Mouse (Mus musculus) midbrain, embryonic 14.5 days (tissue): ENCODE data around the gene Adam25. TPM values are rescaled to one million over a fixed set of nuclear protein-coding genes. Genes with fewer than 3 reads are reported as not detected.
"Not testable (repeated sequence)": the region's sequence is repeated elsewhere in the genome, so short reads cannot be mapped to it uniquely, and the experiment has no call there.

Experiments used
- ATAC-seq: fragments of 200-750 bp; cut with Nextera tagmentation; 2 replicates; pipeline ENCODE4 v1.8.0; 2017; ENCODE audit warnings: moderate number of reproducible peaks, moderate library complexity; ENCODE audit not compliant: low FRiP score, low TSS enrichment
- DNase-seq: peaks from one replicate; pipeline ENCODE4 v3.0.0-alpha.2; 2015
- H3K27ac ChIP-seq: fragments of 300-500 bp; sonication (generic); replicated peaks from 2 replicates; pipeline ENCODE4 v1.5.1; 2014; ENCODE audit warnings: mild to moderate bottlenecking, low read depth, low read length, moderate library complexity
- H3K27me3 ChIP-seq: fragments of 300-500 bp; sonication (generic); 2 replicates; pipeline ENCODE4 v1.6.1; 2014; ENCODE audit warnings: low read length, control low read depth, mixed read lengths; ENCODE audit not compliant: control insufficient read depth, insufficient read depth
- H3K36me3 ChIP-seq: fragments of 300-500 bp; sonication (generic); 2 replicates; pipeline ENCODE4 v1.6.1; 2014; ENCODE audit warnings: low read length, control low read depth; ENCODE audit not compliant: control insufficient read depth, insufficient read depth
- H3K4me1 ChIP-seq: fragments of 300-500 bp; sonication (generic); 2 replicates; pipeline ENCODE4 v1.6.1; 2014; ENCODE audit warnings: mild to moderate bottlenecking, antibody characterized with exemption, low read length, control low read depth; ENCODE audit not compliant: control insufficient read depth, insufficient read depth
- H3K4me2 ChIP-seq: fragments of 300-500 bp; sonication (generic); 2 replicates; pipeline ENCODE4 v1.6.1; 2014; ENCODE audit warnings: mild to moderate bottlenecking, low read length, moderate library complexity
- H3K4me3 ChIP-seq: fragments of 300-500 bp; sonication (generic); replicated peaks from 2 replicates; pipeline ENCODE4 v1.5.1; 2014; ENCODE audit warnings: low read depth, low read length
- H3K9ac ChIP-seq: fragments of 300-500 bp; sonication (generic); replicated peaks from 2 replicates; pipeline ENCODE4 v1.6.1; 2014; ENCODE audit warnings: mild to moderate bottlenecking, low read length, moderate library complexity
- H3K9me3 ChIP-seq: fragments of 300-500 bp; sonication (generic); 2 replicates; pipeline ENCODE4 v1.6.1; 2016; ENCODE audit warnings: low read length, control low read depth, mixed read lengths; ENCODE audit not compliant: control insufficient read depth
- WGBS: fragments of 180-500 bp; shearing (Covaris S2); extraction: QIAGEN DNeasy Blood & Tissue Kit; methylation state at CpG from one replicate; pipeline ENCODE4 v1.1.7; 2014; 5-methylcytosine and 5-hydroxymethylcytosine counted together
- polyA plus RNA-seq: library from polyadenylated mRNA; unstranded; fragments of >200 nt; fragmentation: Nextera tagmentation; extraction: Ambion mirVana; gene quantifications from 2 replicates; pipeline ENCODE4 v1.2.1, GENCODE M21; 2014

Adam25 gene
- polyA plus RNA-seq: not detected in 2 replicates

DNA sequence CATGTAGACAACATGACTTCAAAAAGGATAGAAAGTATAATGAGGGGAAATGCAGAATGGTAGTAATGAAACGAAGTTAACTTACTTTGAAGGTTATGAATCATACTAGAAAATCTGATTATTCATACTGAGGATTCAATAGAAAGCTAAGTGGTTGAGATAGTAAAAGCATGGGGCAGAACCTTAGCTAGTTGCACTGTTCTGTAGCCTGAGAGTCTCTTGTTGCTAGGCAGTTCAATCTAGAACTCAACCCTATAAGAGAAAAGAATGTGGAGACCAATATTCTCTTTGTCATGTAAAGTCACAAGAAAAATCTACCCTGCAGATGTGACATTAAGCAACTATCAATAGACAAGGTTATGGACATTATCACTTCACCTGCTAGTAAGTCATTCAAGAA is at the start of gene Adam25:
Adam25 (plus strand) TSS at position 301 of the 400 bp plus-strand sequence.
- H3K27ac ChIP-seq, H3K4me3 ChIP-seq, H3K4me2 ChIP-seq, H3K4me1 ChIP-seq, ATAC-seq, H3K9me3 ChIP-seq, H3K36me3 ChIP-seq, DNase-seq, H3K9ac ChIP-seq, H3K27me3 ChIP-seq: not testable (repeated sequence)
- 66% methylated on average over 1 of the region's 1 CpGs for WGBS

DNA sequence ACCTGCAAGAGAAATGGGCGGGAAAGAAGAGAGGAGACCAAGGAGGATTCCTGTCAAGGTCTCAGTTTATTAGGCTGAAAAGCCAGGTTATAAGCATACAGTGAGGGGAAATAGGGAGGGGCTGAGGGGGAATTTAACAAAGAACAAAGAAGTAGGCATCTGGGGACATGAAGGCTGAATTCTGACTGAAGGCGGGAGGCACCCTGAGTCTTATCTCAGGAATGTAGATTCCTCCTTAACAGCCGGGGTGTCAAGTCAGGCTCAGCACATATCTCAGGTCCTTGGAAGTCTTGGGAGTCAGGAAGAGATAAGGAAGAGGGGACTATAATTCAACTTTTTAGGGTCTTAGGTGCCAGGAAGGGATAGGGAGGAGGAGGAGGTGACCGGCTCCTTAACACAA is 36.6 kb upstream of the Adam25 start:
- H3K4me1 ChIP-seq, H3K9me3 ChIP-seq, H3K4me2 ChIP-seq, H3K27ac ChIP-seq, H3K4me3 ChIP-seq, DNase-seq, ATAC-seq, H3K36me3 ChIP-seq, H3K27me3 ChIP-seq, H3K9ac ChIP-seq: not testable (repeated sequence)
- 96% methylated on average over 4 of the region's 4 CpGs for WGBS

DNA sequence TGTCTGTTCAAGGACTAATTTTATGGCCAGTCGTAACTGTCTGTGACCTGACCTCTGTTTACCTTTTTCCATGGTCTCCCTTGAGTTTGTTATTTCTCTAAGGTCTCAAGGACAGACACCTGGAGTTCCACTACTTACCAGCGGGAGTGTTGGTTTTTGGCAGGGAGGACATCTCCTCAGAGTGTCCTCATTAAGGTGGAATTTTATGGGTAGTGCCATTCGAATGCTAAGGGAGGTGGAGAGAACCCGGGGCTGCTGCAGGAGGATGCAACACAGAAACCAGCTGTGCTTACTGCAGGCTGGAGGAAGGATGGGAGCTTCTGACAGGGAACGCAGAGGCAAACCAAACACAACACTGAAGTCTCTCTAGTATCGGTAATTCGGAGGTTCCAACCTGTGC is 36.0 kb upstream of the Adam25 start:
- DNase-seq: no peak

DNA sequence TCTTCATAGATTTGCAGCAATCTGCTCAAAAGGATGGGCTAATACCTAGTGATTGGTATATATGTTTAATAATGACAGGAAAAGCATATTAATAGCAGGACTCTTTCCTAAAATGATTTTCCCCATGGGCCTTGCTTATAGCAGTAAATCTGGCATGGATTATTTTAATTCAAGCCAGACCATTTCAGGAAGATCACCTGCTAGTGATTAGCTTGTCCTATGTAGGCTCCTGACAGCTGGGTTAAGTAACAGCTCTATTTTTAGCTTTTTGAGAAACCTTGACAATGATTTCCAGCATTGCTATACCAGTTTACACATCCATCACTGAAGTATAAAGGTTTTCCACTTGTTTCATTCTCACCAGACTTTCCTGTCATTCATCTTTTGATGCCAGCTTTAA is 31.3 kb downstream of the Adam25 start:
- no peaks in the 10 kb centered on the region for H3K4me1 ChIP-seq
- ATAC-seq (no peak), DNase-seq (no peak)
- no peak overlapping the region for H3K4me3 ChIP-seq
- H3K4me2 ChIP-seq: no peak overlapping the region
- no peaks in the 10 kb centered on the region for H3K36me3 ChIP-seq
- no peak overlapping the region for H3K9ac ChIP-seq
- H3K27me3 ChIP-seq: no peaks in the 10 kb centered on the region
- H3K9me3 ChIP-seq: no peaks in the 10 kb centered on the region
- no peak overlapping the region for H3K27ac ChIP-seq

More for the DNA sequence above, 36.0 kb upstream of the Adam25 start:
- Histone ChIP-seq H3K36me3 (no peaks in the 10 kb centered on the region), H3K9ac (no peak overlapping the region), H3K27ac (no peak overlapping the region), H3K27me3 (no peaks in the 10 kb centered on the region), H3K4me2 (no peak overlapping the region), H3K4me1 (no peaks in the 10 kb centered on the region), H3K9me3 (no peaks in the 10 kb centered on the region), H3K4me3 (no peak overlapping the region)
- ATAC-seq: no peak
- WGBS: 86% methylated on average over 7 of the region's 7 CpGs

DNA sequence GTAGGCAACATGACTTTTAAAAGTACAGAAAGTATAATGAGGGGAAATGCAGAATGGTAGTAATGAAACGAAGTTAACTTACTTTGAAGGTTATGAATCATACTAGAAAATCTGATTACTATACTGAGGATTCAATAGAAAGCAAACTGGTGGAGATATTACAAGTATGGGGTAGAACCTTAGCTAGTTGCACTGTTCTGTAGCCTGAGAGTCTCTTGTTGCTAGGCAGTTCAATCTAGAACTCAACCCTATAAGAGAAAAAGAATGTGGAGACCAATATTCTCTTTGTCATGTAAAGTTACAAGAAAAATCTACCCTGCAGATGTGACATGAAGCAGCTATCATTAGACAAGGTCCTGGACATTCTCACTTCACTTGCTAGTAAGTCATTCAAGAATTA is 41.0 kb downstream of the Adam25 start, which contains the start of gene Adam20:
Adam20 (plus strand) TSS at position 301 of the 400 bp plus-strand sequence.
- not testable (repeated sequence) for ATAC-seq, DNase-seq, H3K4me2 ChIP-seq, H3K4me1 ChIP-seq, H3K27me3 ChIP-seq, H3K27ac ChIP-seq, H3K4me3 ChIP-seq, H3K36me3 ChIP-seq, H3K9me3 ChIP-seq, H3K9ac ChIP-seq
- WGBS: 81% methylated on average over 1 of the region's 1 CpGs

DNA sequence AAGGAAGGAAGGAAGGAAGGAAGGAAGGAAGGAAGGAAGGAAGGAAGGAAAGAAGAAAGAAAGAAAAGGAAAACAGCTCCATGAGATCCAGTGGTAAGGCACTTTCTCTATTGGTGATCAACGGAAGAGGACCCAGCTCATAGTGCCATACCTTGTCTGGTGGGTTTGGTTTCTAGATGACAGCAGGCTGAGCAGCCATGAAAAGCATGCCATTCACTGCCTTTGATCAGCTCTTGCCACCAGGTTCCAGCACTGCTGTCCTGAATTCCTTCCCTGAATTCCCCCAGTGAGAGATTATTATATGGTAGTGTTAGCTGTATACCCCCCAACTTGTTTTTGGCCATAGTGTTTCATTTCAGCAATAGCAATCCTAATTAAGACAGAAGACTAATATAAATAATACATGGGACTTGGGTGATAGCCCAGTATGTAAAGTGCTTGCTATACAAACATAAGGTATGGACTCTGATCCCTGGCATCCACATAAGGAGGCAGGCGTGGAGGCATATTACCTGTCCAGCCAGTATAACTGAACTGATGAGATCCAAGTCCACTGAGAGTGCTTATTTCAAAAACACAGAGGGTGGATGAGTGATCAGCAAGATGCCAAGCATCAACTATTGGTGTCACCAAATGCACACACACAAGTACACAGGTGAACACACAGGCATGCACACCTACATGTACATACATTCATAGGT is 51.5 kb downstream of the Adam25 start:
- no peak overlapping the region for H3K27ac ChIP-seq
- H3K4me2 ChIP-seq: no peak overlapping the region
- no peaks in the 10 kb centered on the region for H3K4me1 ChIP-seq
- 91% methylated on average over 2 of the region's 2 CpGs for WGBS
- DNase-seq (no peak), ATAC-seq (no peak)
- H3K27me3 ChIP-seq: no peaks in the 10 kb centered on the region
- no peak overlapping the region for H3K9ac ChIP-seq
- no peak overlapping the region for H3K4me3 ChIP-seq
- H3K36me3 ChIP-seq: no peaks in the 10 kb centered on the region
- H3K9me3 ChIP-seq: no peaks in the 10 kb centered on the region

Other genes starting within 250 kb of the Adam25 start
- gene Adam24, start 77.1 kb upstream of the Adam25 start, polyA plus RNA-seq: not detected in 2 replicates
- gene Adam20, start 41.1 kb downstream of the Adam25 start, polyA plus RNA-seq: not detected in 2 replicates
- gene Adam39, start 70.8 kb downstream of the Adam25 start, polyA plus RNA-seq: not detected in 2 replicates